Mouse (Mus musculus): ENCODE results near the gene Adarb2.
"Not testable (repeated sequence)": the region's sequence is repeated elsewhere in the genome, so short reads cannot be mapped to it uniquely, and the experiment has no call there.

The Adarb2 gene

GRCm38 (mm10) chr13:8573908-8574307 is 371.2 kb downstream of the Adarb2 start:
- no peak for DNase-seq (ENCODE audit: extremely low spot score, low read depth, low spot score)

GRCm38 (mm10) chr13:8584257-8585005 is 381.8 kb downstream of the Adarb2 start:
- no peak for DNase-seq (ENCODE audit: extremely low spot score, low read depth, low spot score)

- DNase-seq (ENCODE audit: extremely low spot score, low read depth, low spot score) = no peak
Measured at GRCm38 (mm10) chr13:8587447-8587846, 384.8 kb downstream of the Adarb2 start.

GRCm38 (mm10) chr13:8590460-8590859 is 387.8 kb downstream of the Adarb2 start:
- DNase-seq (ENCODE audit: extremely low spot score, low read depth, low spot score) = no peak

GRCm38 (mm10) chr13:8596977-8597646 is 394.4 kb downstream of the Adarb2 start:
- no peak for DNase-seq (ENCODE audit: extremely low spot score, low read depth, low spot score)

GRCm38 (mm10) chr13:8597647-8598017 is 395.0 kb downstream of the Adarb2 start:
- no peak for DNase-seq (ENCODE audit: extremely low spot score, low read depth, low spot score)

GRCm38 (mm10) chr13:8605645-8606044 is 403.0 kb downstream of the Adarb2 start:
- DNase-seq (ENCODE audit: extremely low spot score, low read depth, low spot score) = no peak

- DNase-seq (ENCODE audit: extremely low spot score, low read depth, low spot score) = no peak
Measured at GRCm38 (mm10) chr13:8608040-8608439, 405.4 kb downstream of the Adarb2 start.

GRCm38 (mm10) chr13:8608918-8609317 is 406.3 kb downstream of the Adarb2 start:
- not testable (repeated sequence) for DNase-seq (ENCODE audit: extremely low spot score, low read depth, low spot score)

GRCm38 (mm10) chr13:8610956-8611355 is 408.3 kb downstream of the Adarb2 start:
- DNase-seq (ENCODE audit: extremely low spot score, low read depth, low spot score) = no peak

- DNase-seq (ENCODE audit: extremely low spot score, low read depth, low spot score) = no peak
Measured at GRCm38 (mm10) chr13:8612618-8613391, 410.1 kb downstream of the Adarb2 start.

GRCm38 (mm10) chr13:8616685-8617084 is 414.0 kb downstream of the Adarb2 start:
- DNase-seq (ENCODE audit: extremely low spot score, low read depth, low spot score) = no peak

- DNase-seq (ENCODE audit: extremely low spot score, low read depth, low spot score) = no peak
Measured at GRCm38 (mm10) chr13:8622263-8622662, 419.6 kb downstream of the Adarb2 start.

GRCm38 (mm10) chr13:8629565-8629964 is 426.9 kb downstream of the Adarb2 start:
- no peak for DNase-seq (ENCODE audit: extremely low spot score, low read depth, low spot score)

GRCm38 (mm10) chr13:8631618-8632017 is 429.0 kb downstream of the Adarb2 start:
- DNase-seq (ENCODE audit: extremely low spot score, low read depth, low spot score) = no peak

GRCm38 (mm10) chr13:8632072-8632471 is 429.4 kb downstream of the Adarb2 start:
- no peak for DNase-seq (ENCODE audit: extremely low spot score, low read depth, low spot score)

- DNase-seq (ENCODE audit: extremely low spot score, low read depth, low spot score) = no peak
Measured at GRCm38 (mm10) chr13:8633385-8634337, 431.0 kb downstream of the Adarb2 start.

- DNase-seq (ENCODE audit: extremely low spot score, low read depth, low spot score) = no peak
Measured at GRCm38 (mm10) chr13:8642084-8642483, 439.4 kb downstream of the Adarb2 start.

GRCm38 (mm10) chr13:8643920-8644319 is 441.3 kb downstream of the Adarb2 start:
- no peak for DNase-seq (ENCODE audit: extremely low spot score, low read depth, low spot score)

GRCm38 (mm10) chr13:8644805-8645679 is 442.4 kb downstream of the Adarb2 start:
- DNase-seq (ENCODE audit: extremely low spot score, low read depth, low spot score) = no peak

Measured in hindlimb bud, embryonic 11.5 days (tissue).